Mouse (Mus musculus) midbrain, embryonic 11.5 days (tissue): ENCODE results near the gene Ubap2l. TPM values are rescaled to one million over a fixed set of nuclear protein-coding genes. Genes with fewer than 3 reads are reported as not detected.

Source experiments
- ATAC-seq: fragments of 200-750 bp; cut with Nextera tagmentation; 2 replicates; pipeline ENCODE4 v1.8.0; 2017; ENCODE audit warnings: moderate TSS enrichment, moderate library complexity; ENCODE audit not compliant: low FRiP score
- DNase-seq: peaks from one replicate; pipeline ENCODE4 v3.0.0; 2015; ENCODE audit warnings: low spot score; ENCODE audit errors: missing footprints
- H3K27ac ChIP-seq: fragments of 300-500 bp; sonication (generic); 2 replicates; pipeline ENCODE4 v1.5.1; 2014; ENCODE audit warnings: low read depth, low read length
- H3K27me3 ChIP-seq: fragments of 300-500 bp; sonication (generic); 2 replicates; pipeline ENCODE4 v1.6.1; 2014; ENCODE audit warnings: mild to moderate bottlenecking, low read length, moderate library complexity, mixed read lengths; ENCODE audit not compliant: control insufficient read depth, insufficient read depth
- H3K36me3 ChIP-seq: fragments of 300-500 bp; sonication (generic); 2 replicates; pipeline ENCODE4 v1.6.1; 2014; ENCODE audit warnings: mild to moderate bottlenecking, low read length, moderate library complexity, mixed read lengths; ENCODE audit not compliant: control insufficient read depth, insufficient read depth
- H3K4me1 ChIP-seq: fragments of 300-500 bp; sonication (generic); 2 replicates; pipeline ENCODE4 v1.6.1; 2014; ENCODE audit warnings: low read length; ENCODE audit not compliant: control insufficient read depth, insufficient read depth
- H3K4me2 ChIP-seq: fragments of 300-500 bp; sonication (generic); 2 replicates; pipeline ENCODE4 v1.6.1; 2014; ENCODE audit warnings: mild to moderate bottlenecking, moderate library complexity
- H3K4me3 ChIP-seq: fragments of 300-500 bp; sonication (generic); 2 replicates; pipeline ENCODE4 v1.5.1; 2014; ENCODE audit warnings: low read depth, low read length
- H3K9ac ChIP-seq: fragments of 300-500 bp; sonication (generic); 2 replicates; pipeline ENCODE4 v1.6.1; 2014; ENCODE audit warnings: low read length
- H3K9me3 ChIP-seq: fragments of 300-500 bp; sonication (generic); 2 replicates; pipeline ENCODE4 v1.6.1; 2016; ENCODE audit warnings: low read length; ENCODE audit not compliant: control insufficient read depth
- WGBS: fragments of 180-500 bp; shearing (Covaris S2); extraction: QIAGEN DNeasy Blood & Tissue Kit; methylation state at CpG from one replicate; pipeline ENCODE4 v1.1.7; 2014; 5-methylcytosine and 5-hydroxymethylcytosine counted together
- polyA plus RNA-seq: library from polyadenylated mRNA; unstranded; fragments of >200 nt; fragmentation: Nextera tagmentation; extraction: Ambion mirVana; gene quantifications from 2 replicates; pipeline ENCODE4 v1.2.1, GENCODE M21; 2014

Ubap2l gene
- polyA plus RNA-seq, 1 experiment from 2014 or later: 218 TPM

GRCm38 (mm10) chr3:89997791-89998495, 54.5 kb downstream of the Ubap2l start:
- peak overlapping the region; percentile 5; the same call in 1 of the 2 replicates for H3K27ac ChIP-seq
- ATAC-seq: peak; percentile 59
- peak overlapping the region; percentile 71 for H3K4me3 ChIP-seq
- peak overlapping the region; percentile 73 for H3K4me2 ChIP-seq
- H3K4me1 ChIP-seq: no peaks in the 10 kb centered on the region; the same call in 1 of the 2 replicates
- no peaks in the 10 kb centered on the region for H3K9me3 ChIP-seq
- peak overlapping the region; percentile 82 for H3K9ac ChIP-seq
- peak; percentile 96 for DNase-seq
- 13% methylated on average over 21 of the region's 23 CpGs for WGBS
- no peaks in the 10 kb centered on the region for H3K27me3 ChIP-seq
- peaks cover 4% of the 10 kb centered on the region; the same call in 1 of the 2 replicates for H3K36me3 ChIP-seq

GRCm38 (mm10) chr3:89994807-89995515, 57.5 kb downstream of the Ubap2l start:
- H3K4me1 ChIP-seq: no peaks in the 10 kb centered on the region; the same call in 1 of the 2 replicates
- H3K9me3 ChIP-seq: no peaks in the 10 kb centered on the region
- WGBS: 92% methylated on average over 5 of the region's 5 CpGs
- no peaks in the 10 kb centered on the region for H3K36me3 ChIP-seq
- ATAC-seq (no peak), DNase-seq (peak; percentile 64)
- no peak overlapping the region for H3K4me3 ChIP-seq
- no peaks in the 10 kb centered on the region for H3K27me3 ChIP-seq
- H3K27ac ChIP-seq: no peak overlapping the region
- no peak overlapping the region for H3K4me2 ChIP-seq
- H3K9ac ChIP-seq: no peak overlapping the region

GRCm38 (mm10) chr3:89987822-89988221, 64.6 kb downstream of the Ubap2l start:
- Histone ChIP-seq H3K36me3 (no peaks in the 10 kb centered on the region), H3K4me1 (no peaks in the 10 kb centered on the region), H3K9me3 (no peaks in the 10 kb centered on the region), H3K4me3 (no peak overlapping the region), H3K27ac (no peak overlapping the region), H3K9ac (no peak overlapping the region), H3K27me3 (no peaks in the 10 kb centered on the region), H3K4me2 (no peak overlapping the region)
- DNase-seq (no peak), ATAC-seq (no peak)
- WGBS: 91% methylated on average over 4 of the region's 4 CpGs

- no peaks in the 10 kb centered on the region for H3K36me3 ChIP-seq
- no peak overlapping the region for H3K27ac ChIP-seq
- no peak overlapping the region for H3K4me2 ChIP-seq
- H3K4me1 ChIP-seq: no peaks in the 10 kb centered on the region
- ATAC-seq: no peak
- H3K9me3 ChIP-seq: no peaks in the 10 kb centered on the region
- H3K9ac ChIP-seq: no peak overlapping the region
- H3K27me3 ChIP-seq: no peaks in the 10 kb centered on the region
- no peak overlapping the region for H3K4me3 ChIP-seq
- WGBS: 58% methylated on average over 3 of the region's 3 CpGs
- no peak for DNase-seq
Measured at GRCm38 (mm10) chr3:89987211-89987610, 65.2 kb downstream of the Ubap2l start.

GRCm38 (mm10) chr3:89982426-89982825, 70.0 kb downstream of the Ubap2l start:
- H3K4me1 ChIP-seq: no peaks in the 10 kb centered on the region
- no peak for ATAC-seq
- H3K9me3 ChIP-seq: no peaks in the 10 kb centered on the region
- H3K4me3 ChIP-seq: no peak overlapping the region
- H3K36me3 ChIP-seq: no peaks in the 10 kb centered on the region
- H3K4me2 ChIP-seq: no peak overlapping the region
- WGBS: 80% methylated on average over 5 of the region's 5 CpGs
- no peak overlapping the region for H3K27ac ChIP-seq
- no peaks in the 10 kb centered on the region for H3K27me3 ChIP-seq
- H3K9ac ChIP-seq: no peak overlapping the region
- DNase-seq: no peak

GRCm38 (mm10) chr3:89976859-89977258, 75.6 kb downstream of the Ubap2l start:
- no peak for ATAC-seq
- no peaks in the 10 kb centered on the region for H3K27me3 ChIP-seq

GRCm38 (mm10) chr3:89968509-89968908, 83.9 kb downstream of the Ubap2l start:
- no peak overlapping the region for H3K4me2 ChIP-seq
- no peak overlapping the region for H3K4me3 ChIP-seq
- no peak overlapping the region for H3K27ac ChIP-seq
- no peaks in the 10 kb centered on the region for H3K27me3 ChIP-seq
- H3K36me3 ChIP-seq: no peaks in the 10 kb centered on the region
- peaks cover 11% of the 10 kb centered on the region for H3K4me1 ChIP-seq
- ATAC-seq: no peak
- no peak for DNase-seq
- WGBS: 80% methylated on average over 7 of the region's 7 CpGs
- H3K9ac ChIP-seq: no peak overlapping the region
- H3K9me3 ChIP-seq: no peaks in the 10 kb centered on the region

More at GRCm38 (mm10) chr3:89976859-89977258, 75.6 kb downstream of the Ubap2l start:
- Histone ChIP-seq H3K36me3 (no peaks in the 10 kb centered on the region), H3K4me2 (no peak overlapping the region), H3K27ac (no peak overlapping the region), H3K4me1 (no peaks in the 10 kb centered on the region), H3K4me3 (no peak overlapping the region), H3K9ac (no peak overlapping the region), H3K9me3 (no peaks in the 10 kb centered on the region)
- DNase-seq: no peak

GRCm38 (mm10) chr3:89966946-89967345, 85.5 kb downstream of the Ubap2l start:
- Histone ChIP-seq H3K9me3 (no peaks in the 10 kb centered on the region), H3K36me3 (no peaks in the 10 kb centered on the region), H3K4me3 (no peak overlapping the region), H3K27me3 (no peaks in the 10 kb centered on the region), H3K27ac (no peak overlapping the region), H3K9ac (no peak overlapping the region), H3K4me1 (peaks cover 16% of the 10 kb centered on the region), H3K4me2 (no peak overlapping the region)
- WGBS: 70% methylated on average over 4 of the region's 4 CpGs
- ATAC-seq (no peak), DNase-seq (peak; percentile 82)

GRCm38 (mm10) chr3:89965972-89966371, 86.5 kb downstream of the Ubap2l start:
- H3K36me3 ChIP-seq: no peaks in the 10 kb centered on the region
- H3K9me3 ChIP-seq: no peaks in the 10 kb centered on the region
- peaks cover 26% of the 10 kb centered on the region for H3K4me1 ChIP-seq
- DNase-seq (peak; percentile 19), ATAC-seq (no peak)
- no peak overlapping the region for H3K27ac ChIP-seq
- H3K27me3 ChIP-seq: no peaks in the 10 kb centered on the region
- H3K4me3 ChIP-seq: no peak overlapping the region
- WGBS: 90% methylated on average over 5 of the region's 5 CpGs
- no peak overlapping the region for H3K4me2 ChIP-seq
- no peak overlapping the region for H3K9ac ChIP-seq
